Mouse (Mus musculus): ENCODE data around the gene Nacc2.

The Nacc2 gene

GRCm38 (mm10) chr2:26123079-26123648 is at the start of gene Nacc2:
Gene Nacc2, minus strand, starts transcription at chr2:26123220.
- peak; percentile 18 for DNase-seq (ENCODE audit: low read depth, low spot score)

GRCm38 (mm10) chr2:26172166-26172565 is 49.1 kb upstream of the Nacc2 start:
- no peak for DNase-seq (ENCODE audit: low read depth, low spot score)

- DNase-seq (ENCODE audit: low read depth, low spot score) = peak; percentile 42
Measured at GRCm38 (mm10) chr2:26170376-26170775, 47.4 kb upstream of the Nacc2 start.

GRCm38 (mm10) chr2:26168843-26169579 is 46.0 kb upstream of the Nacc2 start:
- no peak for DNase-seq (ENCODE audit: low read depth, low spot score)

- no peak for DNase-seq (ENCODE audit: low read depth, low spot score)
Measured at GRCm38 (mm10) chr2:26166890-26167289, 43.9 kb upstream of the Nacc2 start.

- DNase-seq (ENCODE audit: low read depth, low spot score) = no peak
Measured at GRCm38 (mm10) chr2:26158064-26158463, 35.0 kb upstream of the Nacc2 start.

GRCm38 (mm10) chr2:26156191-26156977 is 33.4 kb upstream of the Nacc2 start:
- DNase-seq (ENCODE audit: low read depth, low spot score) = peak; percentile 41

- no peak for DNase-seq (ENCODE audit: low read depth, low spot score)
Measured at GRCm38 (mm10) chr2:26155737-26156136, 32.7 kb upstream of the Nacc2 start.

GRCm38 (mm10) chr2:26154586-26154985 is 31.6 kb upstream of the Nacc2 start:
- DNase-seq (ENCODE audit: low read depth, low spot score) = no peak

GRCm38 (mm10) chr2:26153909-26154340 is 30.9 kb upstream of the Nacc2 start:
- peak; percentile 82 for DNase-seq (ENCODE audit: low read depth, low spot score)

- DNase-seq (ENCODE audit: low read depth, low spot score) = no peak
Measured at GRCm38 (mm10) chr2:26153295-26153694, 30.3 kb upstream of the Nacc2 start.

- no peak for DNase-seq (ENCODE audit: low read depth, low spot score)
Measured at GRCm38 (mm10) chr2:26147706-26148370, 24.8 kb upstream of the Nacc2 start.

GRCm38 (mm10) chr2:26146337-26147042 is 23.5 kb upstream of the Nacc2 start:
- peak; percentile 96 for DNase-seq (ENCODE audit: low read depth, low spot score)

GRCm38 (mm10) chr2:26145113-26145512 is 22.1 kb upstream of the Nacc2 start:
- DNase-seq (ENCODE audit: low read depth, low spot score) = no peak

GRCm38 (mm10) chr2:26144331-26144730 is 21.3 kb upstream of the Nacc2 start:
- DNase-seq (ENCODE audit: low read depth, low spot score) = no peak

GRCm38 (mm10) chr2:26143556-26143955 is 20.5 kb upstream of the Nacc2 start:
- DNase-seq (ENCODE audit: low read depth, low spot score) = peak; percentile 94

GRCm38 (mm10) chr2:26142986-26143385 is 20.0 kb upstream of the Nacc2 start:
- DNase-seq (ENCODE audit: low read depth, low spot score) = no peak

- DNase-seq (ENCODE audit: low read depth, low spot score) = peak; percentile 79
Measured at GRCm38 (mm10) chr2:26141893-26142635, 19.0 kb upstream of the Nacc2 start.

- DNase-seq (ENCODE audit: low read depth, low spot score) = peak; percentile 34
Measured at GRCm38 (mm10) chr2:26140903-26141302, 17.9 kb upstream of the Nacc2 start.

GRCm38 (mm10) chr2:26140292-26140819 is 17.3 kb upstream of the Nacc2 start:
- DNase-seq (ENCODE audit: low read depth, low spot score) = peak; percentile 99

Measured in brain, adult 2 months (tissue).